Mouse (Mus musculus) embryo, embryonic 10 days (tissue): ENCODE data around the gene Med25.

ENCODE experiments used
- DNase-seq: peaks from one replicate; pipeline ENCODE4 v3.0.0-alpha.2; 2015; ENCODE audit warnings: low spot score

Med25 gene

GRCm38 (mm10) chr7:44847772-44848171 is 44.7 kb downstream of the Med25 start:
- no peak for DNase-seq

GRCm38 (mm10) chr7:44846804-44847203 is 45.7 kb downstream of the Med25 start:
- no peak for DNase-seq

GRCm38 (mm10) chr7:44845006-44845405 is 47.5 kb downstream of the Med25 start:
- DNase-seq: no peak

- no peak for DNase-seq
Measured at GRCm38 (mm10) chr7:44841825-44842463, 50.6 kb downstream of the Med25 start.

GRCm38 (mm10) chr7:44840426-44840825 is 52.1 kb downstream of the Med25 start:
- no peak for DNase-seq

- peak; percentile 73 for DNase-seq
Measured at GRCm38 (mm10) chr7:44839491-44840191, 52.9 kb downstream of the Med25 start.

GRCm38 (mm10) chr7:44839171-44839490 is 53.4 kb downstream of the Med25 start:
- DNase-seq: no peak

GRCm38 (mm10) chr7:44838073-44838472 is 54.4 kb downstream of the Med25 start:
- DNase-seq: no peak

GRCm38 (mm10) chr7:44836423-44837053 is 56.0 kb downstream of the Med25 start:
- no peak for DNase-seq

GRCm38 (mm10) chr7:44836016-44836404 is 56.5 kb downstream of the Med25 start:
- DNase-seq: no peak

GRCm38 (mm10) chr7:44835373-44836015 is 57.0 kb downstream of the Med25 start:
- no peak for DNase-seq

- DNase-seq: no peak
Measured at GRCm38 (mm10) chr7:44832763-44833162, 59.7 kb downstream of the Med25 start.

GRCm38 (mm10) chr7:44828706-44829105 is 63.8 kb downstream of the Med25 start:
- DNase-seq: no peak

GRCm38 (mm10) chr7:44826771-44827170 is 65.7 kb downstream of the Med25 start:
- DNase-seq: no peak
